Mouse (Mus musculus): ENCODE measurements around the gene Nr1i3. TPM values are rescaled to one million over a fixed set of nuclear protein-coding genes. Genes with fewer than 3 reads are reported as not detected.

Nr1i3 gene
- polyA plus RNA-seq (2014; fragmentation: Illumina TruSeq; extraction: RNeasy Lipid Tissue Mini Kit (QIAGEN cat#74804); ENCODE audit: low read depth, low replicate concordance) = 117 TPM

DNA sequence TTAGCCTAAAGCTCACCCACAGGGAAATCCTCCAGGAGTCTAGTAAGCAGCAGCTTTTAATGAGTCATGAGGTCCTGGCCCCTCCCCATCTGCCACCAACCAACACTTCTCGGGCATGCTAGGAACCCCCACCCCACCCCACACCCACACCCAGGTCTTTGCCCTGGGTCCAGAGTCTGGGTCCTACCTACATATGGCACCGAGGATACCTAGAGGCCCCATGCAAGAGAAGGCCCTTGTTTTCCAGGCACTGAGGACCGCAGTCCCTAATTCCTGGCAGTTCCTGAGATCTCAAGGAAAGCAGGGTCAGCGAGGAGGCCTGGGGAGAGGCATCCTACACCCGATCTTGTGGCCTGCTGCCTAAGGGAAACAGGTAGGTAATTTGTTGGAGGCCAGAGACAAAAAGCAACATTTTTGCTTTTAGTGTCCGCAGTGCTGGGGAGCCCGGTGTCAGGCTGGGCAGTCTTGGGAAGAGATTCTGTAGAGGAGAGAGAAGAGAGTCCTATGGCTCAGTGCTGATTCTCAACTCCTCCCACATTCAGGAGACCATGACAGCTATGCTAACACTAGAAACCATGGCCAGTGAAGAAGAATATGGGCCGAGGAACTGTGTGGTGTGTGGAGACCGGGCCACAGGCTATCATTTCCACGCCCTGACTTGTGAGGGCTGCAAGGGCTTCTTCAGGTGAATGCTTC, at the start of gene Nr1i3:
Nr1i3 (plus strand) TSS at position 170 of the 696 bp plus-strand sequence.

GRCm38 (mm10) chr1:171195887-171196397, 17.8 kb upstream of the Nr1i3 start, which contains the start of gene Pcp4l1:
TSS of gene Pcp4l1 (minus strand) at chr1:171196268.

GRCm38 (mm10) chr1:171222238-171223155, 8.7 kb downstream of the Nr1i3 start, which contains the start of gene Tomm40l:
TSS of gene Tomm40l (minus strand) at chr1:171222514.

DNA sequence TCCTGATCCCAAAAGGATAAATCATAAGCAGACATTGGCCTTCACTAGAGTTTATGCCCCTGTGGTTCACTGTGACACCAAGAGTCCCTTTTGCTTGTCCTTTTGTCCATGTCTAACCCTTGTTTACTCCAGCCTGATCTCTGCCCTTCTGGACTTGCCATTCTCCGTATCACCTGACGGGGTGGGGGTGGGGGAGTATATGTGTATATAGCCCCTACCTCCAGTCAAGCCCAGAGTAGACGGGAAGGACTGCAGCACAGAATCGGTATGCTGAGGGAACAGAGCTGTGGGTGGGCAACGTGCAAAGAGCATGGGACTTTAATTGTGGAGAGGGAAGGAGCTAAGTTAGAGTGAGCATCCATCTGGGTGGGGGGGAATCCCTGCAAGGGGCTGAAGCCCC, 11.1 kb downstream of the Nr1i3 start, which contains the start of gene Apoa2:
Apoa2 (plus strand) TSS at position 198 of the 400 bp plus-strand sequence.

DNA sequence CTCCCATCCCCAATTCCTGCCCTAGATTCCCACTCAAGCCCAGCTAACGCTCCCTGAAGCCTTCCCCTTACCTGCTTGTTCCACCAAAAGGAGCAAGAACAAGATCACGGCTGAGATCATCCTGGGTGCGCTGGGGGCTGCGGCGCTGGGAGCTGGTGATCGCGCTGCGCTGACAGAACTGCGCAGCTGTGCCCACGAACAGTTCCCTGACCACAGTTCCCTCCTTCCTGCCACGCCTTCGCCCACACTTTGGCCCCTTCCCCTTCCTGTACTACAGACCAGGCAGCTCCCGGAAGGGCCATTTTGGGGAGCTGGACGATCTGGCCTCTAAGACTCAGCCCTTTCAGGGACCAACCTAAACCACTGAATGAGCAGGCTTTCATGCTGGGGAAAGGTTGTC, 20.4 kb downstream of the Nr1i3 start, which contains the start of gene Fcer1g:
Fcer1g (minus strand) TSS at position 240 of the 400 bp plus-strand sequence.

DNA sequence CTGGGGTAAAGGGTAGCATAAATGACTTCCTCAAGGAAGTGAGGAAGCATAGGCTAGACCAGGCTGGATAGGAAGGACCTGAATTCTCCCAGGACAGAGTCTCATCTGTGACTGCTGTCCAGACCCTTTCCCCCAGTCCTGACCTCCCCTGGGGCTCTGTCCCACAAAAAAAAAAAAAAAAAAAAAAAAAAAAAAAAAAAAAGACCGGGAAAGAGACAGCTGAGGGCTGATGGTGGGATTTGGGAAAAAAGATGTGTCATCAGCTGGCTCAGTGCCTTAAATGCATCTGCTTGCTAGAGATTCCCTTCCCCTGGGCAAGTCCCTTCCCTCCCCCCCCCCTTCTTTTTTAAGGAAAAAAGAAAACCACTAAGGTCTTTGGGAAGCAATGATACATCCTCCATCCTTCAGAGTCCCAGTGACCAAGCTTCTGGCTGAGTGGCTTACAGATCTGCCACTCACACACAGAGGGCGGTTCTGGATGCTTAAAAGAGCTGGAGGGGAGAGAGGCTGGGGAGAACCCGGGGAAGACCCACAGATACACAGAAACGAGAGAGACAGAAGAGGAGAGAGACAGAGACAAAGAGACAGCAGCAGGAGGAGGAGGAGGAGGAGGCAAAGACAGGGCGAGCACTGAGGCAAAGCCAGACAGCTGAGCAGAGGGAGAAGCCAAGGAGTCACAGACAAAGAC, 36.3 kb downstream of the Nr1i3 start, which contains the start of gene Adamts4:
Adamts4 (plus strand) TSS at position 509 of the 688 bp plus-strand sequence.

GRCm38 (mm10) chr1:171250680-171251593, 37.2 kb downstream of the Nr1i3 start, which contains the start of gene Ndufs2:
TSS of gene Ndufs2 (minus strand) at chr1:171251388.

DNA sequence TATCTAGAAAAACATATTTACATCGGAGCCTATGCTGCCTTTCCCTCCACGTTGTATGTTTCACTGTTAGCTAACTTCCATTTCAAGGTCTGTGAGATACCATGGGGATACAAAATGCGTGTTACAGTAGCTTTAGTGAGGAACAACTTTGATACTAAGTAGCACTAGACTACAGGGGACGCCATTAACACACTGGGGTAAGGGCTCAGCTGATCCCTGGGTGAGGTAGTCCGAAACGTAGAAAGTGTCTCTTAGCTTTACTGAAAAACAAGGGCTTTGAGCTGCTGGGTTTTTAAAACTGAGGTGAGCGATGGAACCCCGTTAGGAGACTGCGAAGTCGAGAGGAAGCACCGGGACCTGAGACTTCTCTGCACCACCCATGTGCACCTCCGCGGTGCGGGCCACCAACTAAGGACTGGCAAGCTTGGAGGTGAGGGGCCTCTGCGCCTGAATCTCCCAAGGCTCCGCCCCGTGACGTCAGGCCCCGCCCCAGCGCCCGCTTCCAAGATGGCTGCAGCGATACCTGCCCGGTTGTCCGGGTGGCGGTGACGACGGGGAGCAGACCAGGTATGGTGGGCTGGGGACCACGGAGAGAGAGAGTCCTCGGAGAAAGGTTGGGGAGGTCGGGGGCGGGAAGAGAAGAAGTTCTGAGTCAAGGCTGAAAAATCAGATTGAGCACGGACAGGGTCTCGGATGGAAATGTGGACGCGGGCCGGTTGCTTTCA, 56.2 kb downstream of the Nr1i3 start, which contains the start of gene B4galt3:
B4galt3 (plus strand) TSS at position 481 of the 725 bp plus-strand sequence.

Other genes starting within 250 kb of the Nr1i3 start
- 106 TPM for gene Fcgr2b, start 237.4 kb upstream of the Nr1i3 start, polyA plus RNA-seq (2014; fragmentation: Illumina TruSeq; extraction: RNeasy Lipid Tissue Mini Kit (QIAGEN cat#74804); ENCODE audit: low read depth, low replicate concordance)
- gene Fcgr4, start 195.1 kb upstream of the Nr1i3 start, polyA plus RNA-seq (2014; fragmentation: Illumina TruSeq; extraction: RNeasy Lipid Tissue Mini Kit (QIAGEN cat#74804); ENCODE audit: low read depth, low replicate concordance) = 6.3 TPM
- gene Fcgr3, start 149.0 kb upstream of the Nr1i3 start, polyA plus RNA-seq (2014; fragmentation: Illumina TruSeq; extraction: RNeasy Lipid Tissue Mini Kit (QIAGEN cat#74804); ENCODE audit: low read depth, low replicate concordance) = 5.2 TPM
- gene Cfap126, start 100.1 kb upstream of the Nr1i3 start, polyA plus RNA-seq (2014; fragmentation: Illumina TruSeq; extraction: RNeasy Lipid Tissue Mini Kit (QIAGEN cat#74804); ENCODE audit: low read depth, low replicate concordance) = 1.9 TPM
- gene Sdhc, start 63.4 kb upstream of the Nr1i3 start, polyA plus RNA-seq (2014; fragmentation: Illumina TruSeq; extraction: RNeasy Lipid Tissue Mini Kit (QIAGEN cat#74804); ENCODE audit: low read depth, low replicate concordance) = 115 TPM
- not detected for gene Mpz, start 63.3 kb upstream of the Nr1i3 start, polyA plus RNA-seq (2014; fragmentation: Illumina TruSeq; extraction: RNeasy Lipid Tissue Mini Kit (QIAGEN cat#74804); ENCODE audit: low read depth, low replicate concordance)
- 14.7 TPM for gene Pcp4l1, start 17.7 kb upstream of the Nr1i3 start, polyA plus RNA-seq (2014; fragmentation: Illumina TruSeq; extraction: RNeasy Lipid Tissue Mini Kit (QIAGEN cat#74804); ENCODE audit: low read depth, low replicate concordance)
- 1.2 TPM for gene Tomm40l, start 8.5 kb downstream of the Nr1i3 start, polyA plus RNA-seq (2014; fragmentation: Illumina TruSeq; extraction: RNeasy Lipid Tissue Mini Kit (QIAGEN cat#74804); ENCODE audit: low read depth, low replicate concordance)
- gene Apoa2, start 11.1 kb downstream of the Nr1i3 start, polyA plus RNA-seq (2014; fragmentation: Illumina TruSeq; extraction: RNeasy Lipid Tissue Mini Kit (QIAGEN cat#74804); ENCODE audit: low read depth, low replicate concordance) = 7,804 TPM
- 20.2 TPM for gene Fcer1g, start 20.4 kb downstream of the Nr1i3 start, polyA plus RNA-seq (2014; fragmentation: Illumina TruSeq; extraction: RNeasy Lipid Tissue Mini Kit (QIAGEN cat#74804); ENCODE audit: low read depth, low replicate concordance)
- not detected for gene Adamts4, start 36.5 kb downstream of the Nr1i3 start, polyA plus RNA-seq (2014; fragmentation: Illumina TruSeq; extraction: RNeasy Lipid Tissue Mini Kit (QIAGEN cat#74804); ENCODE audit: low read depth, low replicate concordance)
- gene Ndufs2, start 37.4 kb downstream of the Nr1i3 start, polyA plus RNA-seq (2014; fragmentation: Illumina TruSeq; extraction: RNeasy Lipid Tissue Mini Kit (QIAGEN cat#74804); ENCODE audit: low read depth, low replicate concordance) = 74.6 TPM
- gene B4galt3, start 56.4 kb downstream of the Nr1i3 start, polyA plus RNA-seq (2014; fragmentation: Illumina TruSeq; extraction: RNeasy Lipid Tissue Mini Kit (QIAGEN cat#74804); ENCODE audit: low read depth, low replicate concordance) = 3.7 TPM
- 6.1 TPM for gene Ppox, start 67.2 kb downstream of the Nr1i3 start, polyA plus RNA-seq (2014; fragmentation: Illumina TruSeq; extraction: RNeasy Lipid Tissue Mini Kit (QIAGEN cat#74804); ENCODE audit: low read depth, low replicate concordance)
- 10.9 TPM for gene Usp21, start 74.0 kb downstream of the Nr1i3 start, polyA plus RNA-seq (2014; fragmentation: Illumina TruSeq; extraction: RNeasy Lipid Tissue Mini Kit (QIAGEN cat#74804); ENCODE audit: low read depth, low replicate concordance)
- gene Ufc1, start 81.1 kb downstream of the Nr1i3 start, polyA plus RNA-seq (2014; fragmentation: Illumina TruSeq; extraction: RNeasy Lipid Tissue Mini Kit (QIAGEN cat#74804); ENCODE audit: low read depth, low replicate concordance) = 85.2 TPM
- 7.6 TPM for gene Dedd, start 115.2 kb downstream of the Nr1i3 start, polyA plus RNA-seq (2014; fragmentation: Illumina TruSeq; extraction: RNeasy Lipid Tissue Mini Kit (QIAGEN cat#74804); ENCODE audit: low read depth, low replicate concordance)
- gene Nit1, start 131.7 kb downstream of the Nr1i3 start, polyA plus RNA-seq (2014; fragmentation: Illumina TruSeq; extraction: RNeasy Lipid Tissue Mini Kit (QIAGEN cat#74804); ENCODE audit: low read depth, low replicate concordance) = 61.0 TPM
- gene Pfdn2, start 131.7 kb downstream of the Nr1i3 start, polyA plus RNA-seq (2014; fragmentation: Illumina TruSeq; extraction: RNeasy Lipid Tissue Mini Kit (QIAGEN cat#74804); ENCODE audit: low read depth, low replicate concordance) = 29.2 TPM
- not detected for gene Klhdc9, start 146.8 kb downstream of the Nr1i3 start, polyA plus RNA-seq (2014; fragmentation: Illumina TruSeq; extraction: RNeasy Lipid Tissue Mini Kit (QIAGEN cat#74804); ENCODE audit: low read depth, low replicate concordance)
- not detected for gene Nectin4, start 156.1 kb downstream of the Nr1i3 start, polyA plus RNA-seq (2014; fragmentation: Illumina TruSeq; extraction: RNeasy Lipid Tissue Mini Kit (QIAGEN cat#74804); ENCODE audit: low read depth, low replicate concordance)
- 1.6 TPM for gene Arhgap30, start 175.0 kb downstream of the Nr1i3 start, polyA plus RNA-seq (2014; fragmentation: Illumina TruSeq; extraction: RNeasy Lipid Tissue Mini Kit (QIAGEN cat#74804); ENCODE audit: low read depth, low replicate concordance)
- gene Usf1, start 197.3 kb downstream of the Nr1i3 start, polyA plus RNA-seq (2014; fragmentation: Illumina TruSeq; extraction: RNeasy Lipid Tissue Mini Kit (QIAGEN cat#74804); ENCODE audit: low read depth, low replicate concordance) = 2.3 TPM
- 10.0 TPM for gene Tstd1, start 204.9 kb downstream of the Nr1i3 start, polyA plus RNA-seq (2014; fragmentation: Illumina TruSeq; extraction: RNeasy Lipid Tissue Mini Kit (QIAGEN cat#74804); ENCODE audit: low read depth, low replicate concordance)
- gene F11r, start 223.6 kb downstream of the Nr1i3 start, polyA plus RNA-seq (2014; fragmentation: Illumina TruSeq; extraction: RNeasy Lipid Tissue Mini Kit (QIAGEN cat#74804); ENCODE audit: low read depth, low replicate concordance) = 33.1 TPM

Measured in liver, adult 10 weeks (tissue).